Mouse (Mus musculus): ENCODE measurements around the gene Plppr1. TPM values are rescaled to one million over a fixed set of nuclear protein-coding genes. Genes with fewer than 3 reads are reported as not detected.
A peak's percentile ranks its signal among the peaks of the same experiment; 100 is the strongest.

Plppr1 gene
- polyA plus RNA-seq, 2 experiments = 2.8 to 5.0 TPM

- Histone ChIP-seq H3K27me3 (ENCODE audit: control insufficient read depth, insufficient read depth, low read length) (no peaks in the 10 kb centered on the region), H3K9me3 (ENCODE audit: control insufficient read depth, low read length) (no peaks in the 10 kb centered on the region), H3K27ac (replicated peaks; ENCODE audit: low read depth, low read length) (no peak overlapping the region), H3K9ac (ENCODE audit: low read depth, low read length, severe bottlenecking) (no peak overlapping the region), H3K4me1 (ENCODE audit: control insufficient read depth, insufficient read depth, low read length) (no peaks in the 10 kb centered on the region), H3K36me3 (ENCODE audit: control insufficient read depth, insufficient read depth, low read length) (no peaks in the 10 kb centered on the region), H3K4me2 (replicated peaks; ENCODE audit: low read depth, low read length, severe bottlenecking) (no peak overlapping the region), H3K4me3 (replicated peaks; ENCODE audit: low read length) (no peak overlapping the region)
- WGBS = 71% methylated on average over 4 of the region's 4 CpGs
- no peak for ATAC-seq (ENCODE audit: low FRiP score, low read depth)
- DNase-seq (ENCODE audit: low spot score) = peak; percentile 49
- TF ChIP-seq POLR2A (IDR thresholded peaks at IDR 0.05; ENCODE audit: borderline replicate concordance, extremely low read depth, insufficient read depth, insufficient read length) = no peak
These were observed 13.8 kb downstream of the Plppr1 start for GRCm38 (mm10) chr4:49072886-49073285.

GRCm38 (mm10) chr4:49075881-49076280 is 16.8 kb downstream of the Plppr1 start:
- Histone ChIP-seq H3K36me3 (ENCODE audit: control insufficient read depth, insufficient read depth, low read length) (no peaks in the 10 kb centered on the region), H3K27ac (replicated peaks; ENCODE audit: low read depth, low read length) (no peak overlapping the region), H3K9me3 (ENCODE audit: control insufficient read depth, low read length) (no peaks in the 10 kb centered on the region), H3K9ac (ENCODE audit: low read depth, low read length, severe bottlenecking) (no peak overlapping the region), H3K27me3 (ENCODE audit: control insufficient read depth, insufficient read depth, low read length) (no peaks in the 10 kb centered on the region), H3K4me2 (replicated peaks; ENCODE audit: low read depth, low read length, severe bottlenecking) (no peak overlapping the region), H3K4me1 (ENCODE audit: control insufficient read depth, insufficient read depth, low read length) (no peaks in the 10 kb centered on the region), H3K4me3 (replicated peaks; ENCODE audit: low read length) (no peak overlapping the region)
- TF ChIP-seq POLR2A (IDR thresholded peaks at IDR 0.05; ENCODE audit: borderline replicate concordance, extremely low read depth, insufficient read depth, insufficient read length) = no peak
- DNase-seq (ENCODE audit: low spot score) (no peak), ATAC-seq (ENCODE audit: low FRiP score, low read depth) (no peak)
- 83% methylated on average over 2 of the region's 2 CpGs for WGBS

- ATAC-seq (ENCODE audit: low FRiP score, low read depth) = no peak
These were observed 20.3 kb downstream of the Plppr1 start for GRCm38 (mm10) chr4:49079399-49079798.

DNA sequence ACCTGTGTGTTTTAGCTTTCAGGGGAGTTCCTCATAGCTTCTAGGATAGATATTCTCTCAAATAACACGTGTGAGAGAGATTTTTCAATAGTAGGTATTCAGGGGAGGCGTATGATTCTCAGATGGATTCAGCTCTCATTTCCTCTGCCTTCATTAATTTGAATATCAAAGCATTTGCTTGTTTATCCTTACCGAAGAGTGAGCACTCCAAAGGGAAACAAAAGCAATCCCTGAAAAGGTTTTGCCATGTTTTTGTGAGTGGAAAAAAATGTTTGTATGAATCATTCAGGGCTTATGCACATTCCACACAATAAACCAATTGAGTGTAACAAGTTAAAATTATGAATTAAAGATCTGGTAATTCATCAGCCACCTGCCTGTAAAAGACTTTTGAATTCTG is 29.1 kb downstream of the Plppr1 start:
- H3K27me3 ChIP-seq (ENCODE audit: control insufficient read depth, insufficient read depth, low read length) = no peaks in the 10 kb centered on the region
- H3K4me1 ChIP-seq (ENCODE audit: control insufficient read depth, insufficient read depth, low read length) = no peaks in the 10 kb centered on the region
- H3K4me2 ChIP-seq (replicated peaks; ENCODE audit: low read depth, low read length, severe bottlenecking) = no peak overlapping the region
- no peaks in the 10 kb centered on the region for H3K36me3 ChIP-seq (ENCODE audit: control insufficient read depth, insufficient read depth, low read length)
- TF ChIP-seq POLR2A (IDR thresholded peaks at IDR 0.05; ENCODE audit: borderline replicate concordance, extremely low read depth, insufficient read depth, insufficient read length) = no peak
- H3K4me3 ChIP-seq (replicated peaks; ENCODE audit: low read length) = no peak overlapping the region
- H3K27ac ChIP-seq (replicated peaks; ENCODE audit: low read depth, low read length) = no peak overlapping the region
- no peak overlapping the region for H3K9ac ChIP-seq (ENCODE audit: low read depth, low read length, severe bottlenecking)
- no peaks in the 10 kb centered on the region for H3K9me3 ChIP-seq (ENCODE audit: control insufficient read depth, low read length)
- ATAC-seq (ENCODE audit: low FRiP score, low read depth) (no peak), DNase-seq (ENCODE audit: low spot score) (no peak)
- 55% methylated on average over 3 of the region's 3 CpGs for WGBS

More at GRCm38 (mm10) chr4:49079399-49079798, 20.3 kb downstream of the Plppr1 start:
- no peak overlapping the region for H3K27ac ChIP-seq (replicated peaks; ENCODE audit: low read depth, low read length)
- H3K4me1 ChIP-seq (ENCODE audit: control insufficient read depth, insufficient read depth, low read length) = no peaks in the 10 kb centered on the region
- no peak overlapping the region for H3K4me3 ChIP-seq (replicated peaks; ENCODE audit: low read length)
- no peaks in the 10 kb centered on the region for H3K27me3 ChIP-seq (ENCODE audit: control insufficient read depth, insufficient read depth, low read length)
- no peak for DNase-seq (ENCODE audit: low spot score)
- no peak overlapping the region for H3K4me2 ChIP-seq (replicated peaks; ENCODE audit: low read depth, low read length, severe bottlenecking)
- H3K9ac ChIP-seq (ENCODE audit: low read depth, low read length, severe bottlenecking) = no peak overlapping the region
- H3K36me3 ChIP-seq (ENCODE audit: control insufficient read depth, insufficient read depth, low read length) = no peaks in the 10 kb centered on the region
- no peaks in the 10 kb centered on the region for H3K9me3 ChIP-seq (ENCODE audit: control insufficient read depth, low read length)
- TF ChIP-seq POLR2A (IDR thresholded peaks at IDR 0.05; ENCODE audit: borderline replicate concordance, extremely low read depth, insufficient read depth, insufficient read length) = no peak
- 63% methylated on average over 1 of the region's 1 CpGs for WGBS

GRCm38 (mm10) chr4:49090461-49090860 is 31.4 kb downstream of the Plppr1 start:
- H3K36me3 ChIP-seq (ENCODE audit: control insufficient read depth, insufficient read depth, low read length) = no peaks in the 10 kb centered on the region
- no peak overlapping the region for H3K9ac ChIP-seq (ENCODE audit: low read depth, low read length, severe bottlenecking)
- H3K4me2 ChIP-seq (replicated peaks; ENCODE audit: low read depth, low read length, severe bottlenecking) = no peak overlapping the region
- no peak for TF ChIP-seq POLR2A (IDR thresholded peaks at IDR 0.05; ENCODE audit: borderline replicate concordance, extremely low read depth, insufficient read depth, insufficient read length)
- WGBS = 92% methylated on average over 1 of the region's 1 CpGs
- H3K27me3 ChIP-seq (ENCODE audit: control insufficient read depth, insufficient read depth, low read length) = no peaks in the 10 kb centered on the region
- ATAC-seq (ENCODE audit: low FRiP score, low read depth) = no peak
- H3K4me1 ChIP-seq (ENCODE audit: control insufficient read depth, insufficient read depth, low read length) = no peaks in the 10 kb centered on the region
- H3K4me3 ChIP-seq (replicated peaks; ENCODE audit: low read length) = no peak overlapping the region
- DNase-seq (ENCODE audit: low spot score) = no peak
- H3K9me3 ChIP-seq (ENCODE audit: control insufficient read depth, low read length) = no peaks in the 10 kb centered on the region
- H3K27ac ChIP-seq (replicated peaks; ENCODE audit: low read depth, low read length) = no peak overlapping the region

DNA sequence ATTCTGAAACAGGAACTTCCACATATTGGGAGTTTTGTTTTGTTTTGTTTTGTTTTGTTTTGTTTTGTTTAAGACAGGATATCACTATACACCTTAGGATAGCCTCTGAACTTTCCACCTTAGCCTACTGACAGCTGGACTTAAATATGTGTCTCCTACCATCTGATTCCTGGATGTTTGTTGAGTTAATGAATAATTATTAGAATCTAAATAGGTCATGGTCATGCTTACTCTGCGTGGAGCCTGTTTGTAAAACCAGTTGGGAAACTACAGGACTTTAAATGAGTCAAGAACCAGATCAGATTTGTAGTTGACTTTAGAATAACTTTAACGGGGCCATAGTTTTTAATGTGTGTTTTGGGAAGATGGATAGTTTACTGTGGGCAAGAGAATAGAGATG is 40.4 kb downstream of the Plppr1 start:
- no peak overlapping the region for H3K4me3 ChIP-seq (replicated peaks; ENCODE audit: low read length)
- H3K4me1 ChIP-seq (ENCODE audit: control insufficient read depth, insufficient read depth, low read length) = no peaks in the 10 kb centered on the region
- H3K27ac ChIP-seq (replicated peaks; ENCODE audit: low read depth, low read length) = no peak overlapping the region
- no peaks in the 10 kb centered on the region for H3K27me3 ChIP-seq (ENCODE audit: control insufficient read depth, insufficient read depth, low read length)
- no peak overlapping the region for H3K9ac ChIP-seq (ENCODE audit: low read depth, low read length, severe bottlenecking)
- H3K36me3 ChIP-seq (ENCODE audit: control insufficient read depth, insufficient read depth, low read length) = no peaks in the 10 kb centered on the region
- no peak overlapping the region for H3K4me2 ChIP-seq (replicated peaks; ENCODE audit: low read depth, low read length, severe bottlenecking)
- no peak for TF ChIP-seq POLR2A (IDR thresholded peaks at IDR 0.05; ENCODE audit: borderline replicate concordance, extremely low read depth, insufficient read depth, insufficient read length)
- WGBS = 76% methylated on average over 2 of the region's 2 CpGs
- no peak for DNase-seq (ENCODE audit: low spot score)
- no peaks in the 10 kb centered on the region for H3K9me3 ChIP-seq (ENCODE audit: control insufficient read depth, low read length)
- ATAC-seq (ENCODE audit: low FRiP score, low read depth) = no peak

All from limb, embryonic 14.5 days (tissue).